Mouse (Mus musculus): Measurements from ENCODE around the gene Pcolce2. TPM values are rescaled to one million over a fixed set of nuclear protein-coding genes. Genes with fewer than 3 reads are reported as not detected.

The Pcolce2 gene
- total and polyA plus RNA-seq, 3 experiments = not detected

DNA sequence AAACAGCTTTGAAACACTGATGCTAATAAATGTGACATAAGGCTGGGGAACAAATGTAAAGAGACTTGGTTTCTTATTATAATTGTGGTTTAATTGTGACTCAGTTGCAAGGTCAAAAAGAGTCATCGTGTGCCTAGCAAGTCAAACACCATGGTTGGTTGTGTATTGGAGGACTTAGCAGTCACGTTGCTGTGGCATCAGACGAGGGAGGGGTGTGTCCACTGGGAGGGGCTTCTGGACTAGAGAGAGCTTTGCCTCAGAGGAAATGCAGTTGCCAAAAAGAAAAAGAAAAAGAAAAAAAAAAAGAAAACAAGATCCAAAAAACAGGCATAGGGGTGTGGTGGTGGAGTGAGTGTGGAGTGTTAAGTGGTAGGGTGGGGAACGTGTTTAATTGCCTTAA, 2.5 kb downstream of the Pcolce2 start:
- Histone ChIP-seq H3K9me3 (replicated peaks; ENCODE audit: insufficient read depth, low read length) (no peaks in the 10 kb centered on the region), H3K36me3 (ENCODE audit: control insufficient read depth in 1 of 2, insufficient read depth in 2 of 2, low read length in 2 of 2) (no peaks in the 10 kb centered on the region), H3K4me3 (ENCODE audit: control insufficient read depth in 1 of 2, insufficient read depth in 1 of 2, low read depth in 2 of 2, low read length in 2 of 2) (no peak overlapping the region), H3K27ac (ENCODE audit: control insufficient read depth, low read depth, low read length) (no peak overlapping the region), H3K9ac (ENCODE audit: control insufficient read depth, low read depth, low read length, poor library complexity, severe bottlenecking) (no peak overlapping the region), H3K79me2 (ENCODE audit: control insufficient read depth, insufficient read depth, low read length, poor library complexity) (no peaks in the 10 kb centered on the region), H3K27me3 (ENCODE audit: control insufficient read depth in 1 of 2, insufficient read depth in 2 of 2, low read length in 2 of 2) (no peaks in the 10 kb centered on the region), H3K4me1 (ENCODE audit: control insufficient read depth in 1 of 2, insufficient read depth in 2 of 2, low read length in 2 of 2) (no peaks in the 10 kb centered on the region)
- DNase-seq (ENCODE audit: low read depth, low spot score) = no peak
- TF ChIP-seq EP300 (IDR thresholded peaks at IDR 0.05; ENCODE audit: low read depth in 1 of 2, low read length in 2 of 2) (no peak), GABPA (IDR thresholded peaks at IDR 0.05; ENCODE audit: low read depth, low read length) (no peak), USF1 (IDR thresholded peaks at IDR 0.05; ENCODE audit: low read depth, low read length) (no peak), GATA1 (IDR thresholded peaks at IDR 0.05; ENCODE audit: low read depth, low read length) (no peak), SMC3 (IDR thresholded peaks at IDR 0.05; ENCODE audit: low read depth, low read length) (no peak), ZMIZ1 (IDR thresholded peaks at IDR 0.05; ENCODE audit: low read depth, low read length) (no peak), ZKSCAN1 (IDR thresholded peaks at IDR 0.05; ENCODE audit: low read depth, low read length) (no peak), TAL1 (IDR thresholded peaks at IDR 0.05; ENCODE audit: low read length) (no peak), RCOR1 (IDR thresholded peaks at IDR 0.05; ENCODE audit: low read depth, low read length) (no peak), ELF1 (IDR thresholded peaks at IDR 0.05; ENCODE audit: low read depth, low read length) (no peak), NELFE (IDR thresholded peaks at IDR 0.05; ENCODE audit: low read depth, low read length) (no peak)

DNA sequence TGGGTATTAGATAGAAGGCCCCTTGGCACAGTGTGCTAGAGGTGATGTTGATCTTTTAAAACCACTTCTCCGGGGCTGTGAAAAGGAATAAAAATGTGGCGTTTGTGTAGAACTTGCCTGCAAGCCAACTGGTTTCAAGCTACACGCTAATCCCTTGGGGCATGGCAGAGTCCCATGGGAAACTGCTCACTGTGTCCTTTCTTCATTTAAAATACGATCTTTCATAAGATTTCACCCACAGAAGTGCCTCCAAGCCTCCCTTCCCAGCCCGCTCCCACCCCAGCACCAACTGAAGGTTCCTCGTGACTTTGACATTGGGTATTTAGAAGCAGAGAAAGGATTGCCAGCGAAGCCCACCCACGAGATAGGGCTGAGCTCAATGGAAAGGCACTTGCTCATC, 8.5 kb downstream of the Pcolce2 start:
- H3K4me1 ChIP-seq (ENCODE audit: control insufficient read depth in 1 of 2, insufficient read depth in 2 of 2, low read length in 2 of 2) = no peaks in the 10 kb centered on the region
- H3K27ac ChIP-seq (ENCODE audit: control insufficient read depth, low read depth, low read length) = no peak overlapping the region
- no peak overlapping the region for H3K4me3 ChIP-seq (ENCODE audit: control insufficient read depth in 1 of 2, insufficient read depth in 1 of 2, low read depth in 2 of 2, low read length in 2 of 2)
- H3K27me3 ChIP-seq (ENCODE audit: control insufficient read depth in 1 of 2, insufficient read depth in 2 of 2, low read length in 2 of 2) = no peaks in the 10 kb centered on the region
- no peak for DNase-seq (ENCODE audit: low read depth, low spot score)
- H3K36me3 ChIP-seq (ENCODE audit: control insufficient read depth in 1 of 2, insufficient read depth in 2 of 2, low read length in 2 of 2) = no peaks in the 10 kb centered on the region
- no peaks in the 10 kb centered on the region for H3K79me2 ChIP-seq (ENCODE audit: control insufficient read depth, insufficient read depth, low read length, poor library complexity)
- H3K9me3 ChIP-seq (replicated peaks; ENCODE audit: insufficient read depth, low read length) = no peaks in the 10 kb centered on the region
- H3K9ac ChIP-seq (ENCODE audit: control insufficient read depth, low read depth, low read length, poor library complexity, severe bottlenecking) = no peak overlapping the region
- TF ChIP-seq USF1 (IDR thresholded peaks at IDR 0.05; ENCODE audit: low read depth, low read length) (no peak), TBP (IDR thresholded peaks at IDR 0.05; ENCODE audit: low read depth, low read length) (no peak), TCF12 (IDR thresholded peaks at IDR 0.05; ENCODE audit: low read depth, low read length) (no peak), RAD21 (IDR thresholded peaks at IDR 0.05; ENCODE audit: low read depth, low read length) (no peak), USF2 (IDR thresholded peaks at IDR 0.05; ENCODE audit: borderline replicate concordance in 1 of 2, insufficient read depth in 1 of 2, low read depth in 1 of 2, low read length in 2 of 2) (no peak), JUND (IDR thresholded peaks at IDR 0.05; ENCODE audit: low read depth, low read length) (no peak), CHD1 (IDR thresholded peaks at IDR 0.05; ENCODE audit: low read depth, low read length) (no peak), UBTF (IDR thresholded peaks at IDR 0.05; ENCODE audit: borderline replicate concordance, insufficient read depth, low read depth, low read length) (no peak), MAZ (IDR thresholded peaks at IDR 0.05; ENCODE audit: low read depth, low read length) (no peak), RCOR1 (IDR thresholded peaks at IDR 0.05; ENCODE audit: low read depth, low read length) (no peak), MEF2A (IDR thresholded peaks at IDR 0.05; ENCODE audit: extremely low read depth, insufficient replicate concordance, low read depth, low read length, poor library complexity, severe bottlenecking) (no peak), POLR2AphosphoS2 (IDR thresholded peaks at IDR 0.05; ENCODE audit: low read length) (no peak), BHLHE40 (IDR thresholded peaks at IDR 0.05; ENCODE audit: borderline replicate concordance, low read depth, low read length) (no peak), CTCF (IDR thresholded peaks at IDR 0.05 in 2 of 3, conservative IDR thresholded peaks at IDR 0.05 in 1 of 3; ENCODE audit: control insufficient read depth in 1 of 3, insufficient read depth in 1 of 3, low read depth in 2 of 3, low read length in 3 of 3, poor library complexity in 1 of 3, severe bottlenecking in 1 of 3) (no peak), NRF1 (IDR thresholded peaks at IDR 0.05; ENCODE audit: insufficient read depth, low read depth, low read length, poor library complexity, severe bottlenecking) (no peak), POLR2AphosphoS5 (IDR thresholded peaks at IDR 0.05; ENCODE audit: borderline replicate concordance, low read depth, low read length) (no peak), KAT2A (conservative IDR thresholded peaks at IDR 0.05; ENCODE audit: low read depth, low read length) (no peak), NELFE (IDR thresholded peaks at IDR 0.05; ENCODE audit: low read depth, low read length) (no peak), ELF1 (IDR thresholded peaks at IDR 0.05; ENCODE audit: low read depth, low read length) (no peak), ZMIZ1 (IDR thresholded peaks at IDR 0.05; ENCODE audit: low read depth, low read length) (no peak)

Data from MEL (cell line).